Mouse (Mus musculus) gonadal fat pad, adult 2 months (tissue): Measurements from ENCODE around the gene 3110001I22Rik. TPM values are rescaled to one million over a fixed set of nuclear protein-coding genes. Genes with fewer than 3 reads are reported as not detected.
A peak's percentile ranks its signal among the peaks of the same experiment; 100 is the strongest.
"Not testable (repeated sequence)": the region's sequence is repeated elsewhere in the genome, so short reads cannot be mapped to it uniquely, and the experiment has no call there.

Source experiments
- DNase-seq: peaks from one replicate; pipeline ENCODE4 v3.0.0-alpha.2; 2012; ENCODE audit warnings: low read depth
- polyA plus RNA-seq: library from polyadenylated mRNA; depleted of rRNA; stranded (reverse); fragments of >200 nt; gene quantifications from 2 replicates; pipeline ENCODE4 v1.2.3, GENCODE M21; 2012; rRNA removed

Gene 3110001I22Rik
- 1.2 and 1.5 TPM in 2 replicates for polyA plus RNA-seq

DNA sequence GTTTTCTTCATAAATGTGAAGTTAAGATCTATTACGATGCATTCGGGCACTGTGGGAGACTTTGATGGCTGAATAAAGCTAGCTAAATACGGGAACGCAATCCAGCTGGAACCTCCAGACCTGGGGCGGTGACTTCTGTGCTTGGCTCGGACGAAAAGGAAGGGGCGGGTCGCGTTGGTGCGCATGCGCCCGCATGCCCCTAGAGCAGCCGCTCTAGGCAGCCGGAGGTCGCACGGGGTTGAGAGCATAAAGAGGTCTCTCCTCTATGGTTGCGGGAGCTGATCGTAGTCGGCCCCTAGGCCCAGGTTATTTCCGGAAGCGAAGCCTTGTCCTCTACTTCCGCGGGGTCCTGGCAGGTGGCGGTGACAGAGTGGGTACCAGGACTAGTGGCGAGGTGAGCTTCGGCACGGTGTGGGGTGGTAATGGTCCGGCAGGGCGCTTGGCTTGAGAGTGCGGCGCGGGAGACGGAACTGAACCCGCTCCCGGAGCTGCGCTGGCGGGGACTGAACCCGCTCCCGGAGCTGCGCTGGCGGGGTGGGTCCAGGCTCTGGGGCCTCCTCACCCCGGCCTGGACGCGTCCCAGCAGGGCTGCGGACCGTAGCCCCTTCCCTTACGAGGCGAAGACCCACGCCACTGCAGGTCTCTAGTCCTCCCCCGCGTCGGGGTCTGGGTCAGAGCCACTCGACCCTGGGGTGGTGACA lies at the start of gene 3110001I22Rik, which contains the start of gene Bfar:
Gene 3110001I22Rik, plus strand, starts transcription at position 245 of the 701 bp plus-strand sequence.
Gene Bfar, plus strand, starts transcription at position 174 of the 701 bp plus-strand sequence.
- no peak for DNase-seq

DNA sequence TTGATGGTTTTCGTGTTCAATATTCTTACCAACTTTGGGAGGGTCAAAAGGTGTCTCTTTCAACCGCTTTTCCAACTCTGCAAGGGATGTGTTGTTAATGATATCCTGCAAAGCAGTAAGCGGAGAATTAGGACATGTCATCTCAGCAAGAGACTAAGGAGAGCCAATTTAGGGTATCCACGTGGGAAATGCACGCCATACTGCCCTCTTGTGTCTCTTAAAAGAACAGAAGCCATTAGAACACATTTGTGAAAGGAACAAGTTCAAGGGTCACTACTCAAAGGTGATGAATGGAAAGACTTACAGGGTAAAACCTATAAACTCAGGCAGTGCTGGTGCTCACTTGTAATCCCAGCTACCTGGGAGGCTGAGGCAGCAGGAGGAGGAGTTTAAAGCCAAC lies 43.4 kb upstream of the 3110001I22Rik start:
- no peak for DNase-seq

DNA sequence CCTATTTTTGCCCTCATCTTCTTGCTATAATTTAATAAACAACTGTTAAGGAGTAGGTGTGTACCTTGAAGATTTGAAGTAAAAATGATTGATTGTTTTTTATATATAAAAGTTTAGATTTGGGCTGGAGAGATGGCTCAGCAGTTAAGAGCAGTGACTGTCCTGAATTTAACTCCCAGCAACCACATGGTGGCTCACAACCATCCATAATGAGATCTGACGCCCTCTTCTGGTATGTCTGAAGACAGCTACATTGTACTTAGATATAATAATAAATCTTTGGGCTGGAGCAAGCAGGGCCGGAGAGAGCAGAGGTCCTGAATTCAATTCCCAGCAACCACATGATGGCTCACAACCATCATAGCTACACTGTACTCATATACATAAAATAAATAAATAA lies 33.5 kb upstream of the 3110001I22Rik start:
- DNase-seq = not testable (repeated sequence)

DNA sequence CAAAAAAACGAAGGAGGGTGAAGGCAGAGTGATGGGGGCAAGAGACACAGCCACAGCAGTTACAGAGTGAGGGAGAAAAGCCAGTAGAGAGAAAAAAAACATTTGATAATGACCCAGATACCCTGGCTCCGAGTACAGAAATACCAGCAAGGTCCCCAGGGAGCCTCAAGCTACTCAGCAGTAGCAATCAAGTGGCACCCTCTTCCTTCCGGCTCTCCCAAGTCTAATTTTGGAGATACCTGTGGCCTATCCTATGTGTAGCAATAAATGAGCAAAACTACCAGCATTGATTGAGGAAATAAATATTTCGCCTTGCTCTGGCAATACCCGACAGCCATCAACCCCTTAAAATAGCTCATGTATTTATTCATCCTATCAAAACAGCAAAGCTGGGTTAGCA lies 32.2 kb upstream of the 3110001I22Rik start:
- DNase-seq = no peak

DNA sequence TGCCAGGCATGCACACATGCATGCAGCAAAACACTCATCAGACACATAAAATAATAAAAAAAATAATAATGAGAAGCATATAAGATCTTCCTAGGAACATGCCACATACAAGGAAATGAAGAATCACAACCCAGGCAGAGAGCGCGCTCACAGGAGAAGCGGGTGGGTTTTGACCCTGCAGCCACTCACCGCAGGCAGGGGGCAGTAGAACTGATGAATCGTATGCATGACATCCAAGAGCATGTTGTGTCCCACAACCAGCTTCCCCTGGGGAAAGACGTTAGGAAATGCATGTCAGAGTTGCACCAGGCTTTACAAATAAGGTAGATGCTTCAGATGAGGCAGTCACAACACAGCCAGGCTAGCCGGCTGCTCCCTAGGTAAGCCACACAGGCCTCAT lies 31.7 kb upstream of the 3110001I22Rik start:
- no peak for DNase-seq

DNA sequence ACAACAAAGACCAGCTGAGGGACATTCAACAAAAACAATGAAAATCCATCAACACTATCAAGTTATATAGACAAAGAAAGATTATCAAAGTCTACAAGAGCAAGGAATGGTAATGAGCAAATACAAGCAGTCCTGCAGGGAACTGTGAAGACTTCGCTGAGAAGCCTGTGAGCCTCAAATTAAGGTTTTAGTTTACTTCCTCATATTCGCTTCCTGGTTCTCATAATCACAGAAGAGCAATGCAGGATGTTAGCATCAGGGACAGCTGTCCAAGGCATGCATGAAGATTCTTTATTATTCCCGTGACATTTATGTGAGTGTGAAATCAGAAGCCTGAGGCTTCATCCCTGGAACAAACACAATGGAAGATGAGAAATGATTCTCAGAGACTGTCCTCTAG lies 27.3 kb upstream of the 3110001I22Rik start:
- no peak for DNase-seq

DNA sequence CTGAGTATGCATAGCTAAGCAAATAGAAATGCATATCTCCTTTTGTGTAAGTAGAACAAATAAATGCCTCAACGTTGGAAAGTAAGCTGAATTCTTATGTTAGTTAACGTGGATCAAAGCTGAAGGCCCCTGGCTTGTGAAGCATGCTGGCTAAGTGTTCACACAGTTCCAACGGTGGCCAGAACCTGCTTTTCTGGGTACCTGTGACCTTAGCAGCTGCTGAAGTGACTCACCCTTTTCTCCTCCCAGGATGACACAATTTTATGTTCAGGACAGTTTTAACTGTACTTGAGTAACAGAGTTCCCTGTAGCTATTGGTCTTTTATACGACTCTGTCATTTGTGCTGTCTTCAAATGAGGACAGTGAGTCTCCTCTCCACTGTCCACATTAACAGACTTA lies 25.8 kb upstream of the 3110001I22Rik start:
- DNase-seq = peak; percentile 51

DNA sequence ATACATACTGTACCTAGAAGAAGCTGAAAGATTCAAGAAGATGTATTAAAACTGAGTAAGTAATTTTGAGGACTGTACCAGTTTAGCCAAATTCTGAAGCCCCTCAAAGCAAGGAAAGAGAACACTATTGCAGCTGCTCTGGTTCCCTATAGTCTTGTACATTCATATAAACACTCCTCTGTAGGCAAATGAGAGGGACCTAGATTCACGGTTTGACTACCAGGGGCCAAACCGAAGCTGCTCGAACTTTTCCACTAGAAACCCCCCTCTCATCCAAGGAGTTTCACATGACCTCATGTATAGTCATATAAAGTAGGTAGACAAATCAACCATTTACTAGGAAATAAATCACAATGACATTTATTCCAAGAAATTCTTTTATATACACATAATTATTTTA lies 12.8 kb upstream of the 3110001I22Rik start:
- no peak for DNase-seq

DNA sequence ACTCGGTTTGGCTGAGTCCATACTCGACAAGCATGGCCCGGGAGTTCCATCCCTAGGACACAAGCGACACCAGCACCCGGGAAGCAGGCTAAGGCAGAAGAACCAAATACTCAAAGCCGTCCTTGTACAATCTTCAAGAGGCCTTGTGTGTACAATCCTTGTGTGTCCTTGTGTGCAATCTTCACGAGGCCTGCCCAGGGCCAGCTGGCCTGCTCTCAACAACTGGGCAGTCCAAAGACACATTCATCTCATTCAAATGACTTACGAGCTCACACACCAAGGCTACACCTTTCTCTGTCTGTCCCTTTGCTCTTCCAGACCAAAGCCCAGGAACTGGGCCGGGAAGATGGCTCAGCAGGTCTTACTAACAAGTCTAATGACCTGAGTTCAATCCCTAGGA lies 11.0 kb upstream of the 3110001I22Rik start:
- DNase-seq = no peak

DNA sequence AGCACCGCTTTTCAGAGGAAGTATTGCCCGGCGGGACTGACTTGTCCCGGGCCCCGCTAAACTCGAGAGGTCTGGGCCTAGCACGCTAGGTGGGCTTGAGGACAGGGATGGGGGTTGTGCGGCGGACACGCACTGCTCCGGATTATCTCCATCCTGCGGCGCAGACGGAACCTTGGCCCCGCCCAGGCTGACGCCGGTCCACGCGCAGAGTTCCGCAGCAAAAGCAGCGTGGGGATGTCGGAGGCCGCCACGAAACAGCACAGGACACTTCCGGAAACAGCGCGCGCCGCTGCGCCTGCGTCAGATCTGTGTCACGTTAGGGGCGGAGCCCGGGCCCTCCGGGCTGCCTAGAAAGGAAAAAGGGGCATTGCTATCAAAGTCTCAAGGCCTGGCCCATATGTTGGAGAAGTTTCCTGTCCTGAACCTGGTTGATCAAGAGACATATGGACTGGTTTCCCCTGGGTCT lies 3.8 kb upstream of the 3110001I22Rik start, which contains the start of gene Parn:
Gene Parn, minus strand, starts transcription at position 293 of the 466 bp plus-strand sequence.
- DNase-seq = no peak

DNA sequence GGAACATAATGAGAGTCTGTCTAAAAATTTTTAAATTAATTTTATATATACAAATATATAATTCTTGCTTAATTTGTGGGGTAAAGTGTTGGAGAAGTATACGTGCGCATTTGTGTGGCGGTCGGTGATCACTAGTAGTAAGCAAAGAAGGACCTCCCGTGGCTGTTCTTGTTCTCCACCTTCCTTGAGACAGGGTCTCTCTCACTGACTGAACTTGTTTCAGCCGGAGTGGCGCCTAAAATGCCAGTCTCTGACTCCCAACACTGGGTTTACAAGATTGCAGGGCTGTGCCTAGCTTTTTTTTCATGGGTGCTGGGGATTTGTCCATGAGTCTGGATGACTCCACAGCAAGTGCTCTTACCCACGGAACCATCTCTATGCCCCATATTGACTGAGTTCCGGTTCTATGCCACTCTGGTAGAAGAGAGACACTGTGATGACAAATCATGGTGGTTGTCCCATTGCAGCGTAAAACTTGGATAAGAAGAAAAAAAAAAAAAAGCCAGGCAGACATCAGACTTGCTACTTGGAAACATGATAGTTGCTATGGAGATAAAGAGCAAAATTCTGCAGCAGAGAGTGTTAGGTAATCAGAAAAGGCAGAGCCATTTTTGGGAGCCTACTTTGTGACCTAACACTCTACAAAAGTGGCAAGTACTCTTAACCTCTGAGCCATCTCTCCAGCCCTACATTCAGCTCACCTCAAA lies 3.2 kb upstream of the 3110001I22Rik start:
- no peak for DNase-seq

DNA sequence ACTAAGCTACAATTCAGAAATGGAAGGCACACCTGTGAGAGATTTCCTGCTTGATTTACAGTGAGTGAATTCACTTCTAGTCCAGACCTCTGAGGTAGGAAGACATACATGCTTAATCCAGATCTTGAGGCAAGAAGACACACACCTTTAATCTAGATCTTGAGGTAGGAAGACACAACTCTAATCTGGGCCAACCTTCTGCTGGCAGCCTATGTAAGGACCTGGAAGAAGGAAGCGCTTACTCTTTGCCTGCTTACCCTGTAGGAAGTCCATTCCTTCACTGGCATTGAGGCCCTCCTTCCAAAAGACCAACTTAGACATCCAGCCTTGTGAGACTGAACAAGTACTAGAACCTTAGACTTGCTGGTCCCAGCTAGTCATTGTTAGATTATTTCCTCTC lies 2.4 kb upstream of the 3110001I22Rik start:
- no peak for DNase-seq

DNA sequence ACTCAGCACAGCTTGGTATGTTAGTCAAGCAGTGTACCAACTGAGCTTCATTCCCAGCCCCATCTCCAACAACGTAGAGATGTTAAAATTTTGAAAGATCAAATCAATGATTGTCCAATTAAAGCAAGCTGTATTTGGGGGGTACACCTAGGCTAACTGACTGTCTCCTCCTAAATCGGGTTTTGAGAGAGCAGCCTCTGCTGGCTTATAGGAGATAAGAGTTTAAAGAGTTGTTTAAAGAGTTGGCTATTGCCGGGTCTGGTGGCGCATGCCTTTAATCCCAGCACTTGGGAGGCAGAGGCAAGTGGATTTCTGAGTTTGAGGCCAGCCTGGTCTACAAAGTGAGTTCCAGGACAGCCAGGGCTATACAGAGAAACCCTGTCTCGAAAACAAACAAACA lies 833 bp upstream of the 3110001I22Rik start:
- DNase-seq = not testable (repeated sequence)

DNA sequence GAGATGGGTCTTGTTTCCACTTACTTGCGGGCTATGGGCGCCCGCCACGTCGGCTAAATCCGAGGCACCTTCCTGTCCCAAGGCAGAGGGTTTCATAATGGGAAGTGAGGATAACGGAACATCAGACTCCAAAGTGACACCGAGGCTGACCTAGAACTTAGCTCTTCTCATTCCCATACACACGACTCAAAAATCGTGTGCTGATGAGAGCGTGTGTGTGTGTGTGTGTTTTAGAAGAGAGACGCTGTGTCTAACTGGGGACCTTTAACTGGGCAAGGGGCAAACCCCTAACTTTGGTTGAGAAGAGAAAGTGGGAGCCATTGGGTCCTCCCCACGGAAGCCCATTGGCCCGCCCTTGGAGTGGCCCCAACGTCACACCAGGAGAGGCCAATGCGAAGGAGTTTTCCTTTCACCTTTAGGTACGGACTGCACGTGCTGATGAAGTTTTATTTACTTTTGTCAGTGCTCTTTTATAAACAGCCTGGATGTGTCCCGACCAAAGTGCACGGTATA lies 713 bp downstream of the 3110001I22Rik start:
- DNase-seq = no peak

DNA sequence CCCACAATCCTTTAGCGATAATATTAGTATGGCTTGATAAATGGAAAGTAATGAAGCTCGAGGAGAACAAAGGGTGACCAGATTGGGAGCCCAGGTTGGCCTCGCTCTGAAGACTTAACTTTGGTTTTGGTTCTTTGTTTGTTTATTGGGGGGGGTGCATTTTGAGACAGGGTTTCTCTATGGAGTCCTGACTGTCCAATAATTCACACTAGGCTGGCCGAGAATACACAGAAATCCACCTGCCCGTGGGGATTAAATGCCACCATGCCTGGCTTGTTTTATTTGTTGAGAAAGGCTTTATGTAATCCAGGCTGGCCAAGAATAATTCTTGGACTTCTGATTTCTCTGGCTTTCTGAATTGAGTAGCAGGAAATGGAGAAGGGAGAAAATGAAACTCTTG lies 1.4 kb downstream of the 3110001I22Rik start:
- DNase-seq = no peak

DNA sequence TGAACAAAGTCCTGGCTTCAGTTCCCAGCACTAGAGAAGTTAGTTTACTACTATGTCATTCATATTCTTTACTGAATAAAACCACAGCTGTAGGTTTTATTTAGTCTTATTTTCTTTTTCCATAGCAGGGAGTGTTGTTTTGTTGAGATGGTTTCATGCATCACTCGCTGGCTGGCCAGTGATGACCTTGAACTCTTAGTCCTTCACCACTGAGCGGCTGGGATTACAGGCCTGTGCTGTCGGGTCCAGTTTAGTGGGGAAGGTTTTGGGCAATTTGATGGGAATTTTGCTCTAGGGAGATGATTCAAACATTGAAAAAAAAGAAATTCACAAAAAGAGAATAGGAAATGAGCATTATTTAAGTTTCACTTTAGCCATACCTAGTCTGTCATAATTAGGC lies 2.8 kb downstream of the 3110001I22Rik start:
- DNase-seq = no peak

DNA sequence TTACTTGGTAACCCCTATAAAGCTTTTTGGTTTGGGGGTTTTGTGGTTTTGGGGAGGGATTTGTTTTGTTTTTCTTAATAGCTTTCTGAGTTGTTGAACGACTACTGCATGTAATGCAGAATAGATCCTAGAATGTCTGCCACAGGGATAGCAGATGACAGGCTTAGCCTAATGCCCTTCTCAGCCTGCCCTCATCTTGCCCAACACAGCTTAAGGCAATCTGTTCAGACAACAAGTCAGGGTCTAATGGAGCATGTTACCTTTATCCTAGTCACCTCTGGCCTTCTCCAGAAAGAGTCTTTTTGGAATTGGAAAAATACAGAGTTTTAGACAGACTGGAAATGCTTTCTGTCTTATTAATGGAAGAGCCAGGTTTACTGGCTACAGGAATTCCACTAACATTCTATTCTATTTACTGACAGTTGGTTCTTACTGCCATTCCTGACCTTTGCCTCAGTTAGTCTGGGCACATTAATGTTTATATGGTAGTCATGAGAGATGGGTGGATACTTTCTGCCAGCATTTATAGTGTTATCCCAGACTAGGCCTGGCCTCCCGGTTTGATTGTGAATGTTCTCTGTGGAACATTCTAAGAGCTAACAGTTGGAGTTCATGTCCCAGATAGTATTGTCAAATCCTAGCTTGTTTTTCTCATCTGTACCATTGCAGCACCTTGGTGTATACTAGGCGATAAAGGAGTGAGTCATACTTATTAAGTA lies 7.0 kb downstream of the 3110001I22Rik start:
- DNase-seq = no peak

DNA sequence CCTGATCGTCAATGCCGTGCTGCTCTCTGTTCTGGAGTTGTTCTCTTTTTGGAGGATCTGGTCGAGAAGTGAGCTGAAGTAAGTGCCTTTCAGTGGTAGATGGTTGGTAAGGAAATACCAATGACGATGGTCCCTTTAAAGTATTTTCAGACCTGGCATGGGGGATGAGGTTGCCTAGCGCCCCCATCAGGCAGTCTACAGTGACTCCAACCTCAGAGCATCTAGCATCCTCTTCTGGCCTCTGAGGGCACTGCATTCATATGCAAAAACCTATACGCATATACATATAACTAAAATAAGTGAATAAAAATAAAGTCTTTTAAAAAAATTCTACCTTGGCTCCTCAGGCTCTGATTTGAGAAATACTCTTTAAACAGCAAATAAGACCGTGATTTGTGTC lies 27.3 kb downstream of the 3110001I22Rik start:
- DNase-seq = no peak

DNA sequence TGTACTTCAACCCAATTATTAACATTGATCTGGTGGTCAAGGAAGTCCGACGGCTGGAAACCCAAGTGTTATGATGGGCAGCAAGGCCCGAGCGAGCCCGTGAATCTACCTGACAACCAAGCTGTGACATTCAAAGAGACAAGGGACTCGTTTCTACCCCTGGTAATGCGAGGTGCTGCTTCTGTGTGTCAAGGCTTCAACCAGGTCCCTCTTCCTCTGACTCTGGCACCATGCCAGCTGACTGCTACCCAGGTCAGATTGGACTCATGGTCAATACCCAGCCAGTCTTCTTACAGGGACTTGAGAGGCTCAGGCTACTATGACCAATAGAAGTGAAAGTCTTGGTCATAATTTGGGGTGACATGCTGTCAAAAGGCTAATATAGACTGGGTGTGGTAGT lies 30.5 kb downstream of the 3110001I22Rik start:
- no peak for DNase-seq

DNA sequence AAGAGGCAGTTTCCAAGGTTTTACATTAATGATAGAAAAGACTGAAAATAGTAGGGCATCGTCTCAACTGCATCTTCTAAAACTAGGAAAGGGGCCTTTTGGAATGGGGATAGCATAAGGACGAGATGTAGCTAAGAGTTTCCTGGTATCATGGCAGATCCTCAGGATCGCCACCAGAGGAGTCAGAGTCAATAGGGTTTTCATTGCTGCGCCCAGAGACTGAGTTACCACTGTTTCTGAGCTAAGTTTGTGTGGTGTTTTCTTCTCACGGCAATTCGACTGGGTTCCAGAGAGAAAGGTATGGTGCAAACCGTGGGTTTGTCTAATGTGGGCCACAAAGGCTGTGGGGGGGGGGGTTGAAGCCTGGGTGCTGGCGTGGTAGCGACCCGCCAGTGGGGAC lies 32.9 kb downstream of the 3110001I22Rik start:
- no peak for DNase-seq

DNA sequence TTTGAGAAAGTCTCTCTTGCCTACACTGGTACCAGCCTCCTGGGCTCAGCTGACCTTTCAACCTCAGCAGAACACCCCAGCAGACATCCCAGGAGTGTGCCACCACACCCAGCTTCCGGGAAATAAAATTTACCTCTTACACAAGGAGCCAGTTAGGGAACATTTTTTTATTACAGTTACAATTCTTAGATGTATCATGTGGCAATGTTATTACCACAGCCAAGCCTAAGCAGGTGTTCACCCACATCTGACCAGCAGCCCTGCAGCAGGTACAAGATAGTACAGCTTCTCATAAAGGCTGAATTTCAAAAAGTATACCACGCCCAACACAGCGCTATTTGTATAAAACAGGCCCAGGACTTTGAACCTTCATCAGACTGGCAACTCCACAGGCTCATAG lies 43.2 kb downstream of the 3110001I22Rik start:
- no peak for DNase-seq
